Mouse (Mus musculus): ENCODE results near the gene Vapb. TPM values are rescaled to one million over a fixed set of nuclear protein-coding genes. Genes with fewer than 3 reads are reported as not detected.

Vapb gene
- total and polyA plus RNA-seq, 2 experiments from 2014 or later: 15.8 to 34.1 TPM

- Histone ChIP-seq H3K36me3 (ENCODE audit: insufficient read depth, low read length) (no peaks in the 10 kb centered on the region), H3K9me3 (ENCODE audit: low read length) (no peaks in the 10 kb centered on the region), H3K27ac (no peak overlapping the region), H3K9ac (replicated peaks; ENCODE audit: low read length) (no peak overlapping the region), H3K4me2 (ENCODE audit: low read depth, low read length) (no peak overlapping the region), H3K4me3 (ENCODE audit: low read length) (no peak overlapping the region), H3K4me1 (ENCODE audit: insufficient read depth, low read length) (no peaks in the 10 kb centered on the region), H3K27me3 (ENCODE audit: insufficient read depth, low read length) (no peaks in the 10 kb centered on the region)
- TF ChIP-seq CTCF (IDR thresholded peaks at IDR 0.05; ENCODE audit: low read depth): no peak
- WGBS: 83% methylated on average over 4 of the region's 4 CpGs
- ATAC-seq: no peak
- peak; percentile 31 for DNase-seq (ENCODE audit: low spot score)
Measured at GRCm38 (mm10) chr2:173826287-173826686, 89.0 kb downstream of the Vapb start.

- H3K27ac ChIP-seq: no peak overlapping the region
- H3K9ac ChIP-seq (replicated peaks; ENCODE audit: low read length): no peak overlapping the region
- H3K4me3 ChIP-seq (ENCODE audit: low read length): no peak overlapping the region
- H3K27me3 ChIP-seq (ENCODE audit: insufficient read depth, low read length): no peaks in the 10 kb centered on the region
- no peak for DNase-seq (ENCODE audit: low spot score)
- no peaks in the 10 kb centered on the region for H3K4me1 ChIP-seq (ENCODE audit: insufficient read depth, low read length)
- ATAC-seq: no peak
- H3K36me3 ChIP-seq (ENCODE audit: insufficient read depth, low read length): no peaks in the 10 kb centered on the region
- no peaks in the 10 kb centered on the region for H3K9me3 ChIP-seq (ENCODE audit: low read length)
- TF ChIP-seq CTCF (IDR thresholded peaks at IDR 0.05; ENCODE audit: low read depth): no peak
- 95% methylated on average over 9 of the region's 9 CpGs for WGBS
- H3K4me2 ChIP-seq (ENCODE audit: low read depth, low read length): no peak overlapping the region
Measured at GRCm38 (mm10) chr2:173827228-173827627, 89.9 kb downstream of the Vapb start.

GRCm38 (mm10) chr2:173828134-173828533 lies 90.8 kb downstream of the Vapb start:
- TF ChIP-seq CTCF (IDR thresholded peaks at IDR 0.05; ENCODE audit: low read depth): no peak
- Histone ChIP-seq H3K27me3 (ENCODE audit: insufficient read depth, low read length) (no peaks in the 10 kb centered on the region), H3K4me1 (ENCODE audit: insufficient read depth, low read length) (no peaks in the 10 kb centered on the region), H3K9me3 (ENCODE audit: low read length) (no peaks in the 10 kb centered on the region), H3K4me3 (ENCODE audit: low read length) (no peak overlapping the region), H3K9ac (replicated peaks; ENCODE audit: low read length) (no peak overlapping the region), H3K4me2 (ENCODE audit: low read depth, low read length) (no peak overlapping the region), H3K36me3 (ENCODE audit: insufficient read depth, low read length) (no peaks in the 10 kb centered on the region), H3K27ac (no peak overlapping the region)
- DNase-seq (ENCODE audit: low spot score): no peak
- no peak for ATAC-seq
- 72% methylated on average over 6 of the region's 6 CpGs for WGBS

- DNase-seq (ENCODE audit: low spot score) (no peak), ATAC-seq (no peak)
- WGBS: 66% methylated on average over 7 of the region's 7 CpGs
- Histone ChIP-seq H3K9me3 (ENCODE audit: low read length) (no peaks in the 10 kb centered on the region), H3K27ac (no peak overlapping the region), H3K4me3 (ENCODE audit: low read length) (no peak overlapping the region), H3K4me2 (ENCODE audit: low read depth, low read length) (no peak overlapping the region), H3K4me1 (ENCODE audit: insufficient read depth, low read length) (no peaks in the 10 kb centered on the region), H3K36me3 (ENCODE audit: insufficient read depth, low read length) (no peaks in the 10 kb centered on the region), H3K9ac (replicated peaks; ENCODE audit: low read length) (no peak overlapping the region), H3K27me3 (ENCODE audit: insufficient read depth, low read length) (no peaks in the 10 kb centered on the region)
- TF ChIP-seq CTCF (IDR thresholded peaks at IDR 0.05; ENCODE audit: low read depth): no peak
Measured at GRCm38 (mm10) chr2:173832828-173833492, 95.6 kb downstream of the Vapb start.

Small RNAs within 50 kb of the gene (microRNA-seq; reads per million reads assigned to microRNA genes)
- gene Mir6340: 0 to 0.36 reads per million in 2 experiments

Other genes starting within 250 kb of the Vapb start
- not detected in 2 replicates for gene 1700021F07Rik, start 214.9 kb upstream of the Vapb start, total RNA-seq (2014; rRNA removed)
- gene 1700021F07Rik, start 214.9 kb upstream of the Vapb start, polyA plus RNA-seq (2015; fragmentation: Nextera tagmentation; extraction: Ambion mirVana): not detected in 2 replicates
- gene Ankrd60, start 159.1 kb upstream of the Vapb start, total RNA-seq (2014; rRNA removed): not detected in 2 replicates
- gene Ankrd60, start 159.1 kb upstream of the Vapb start, polyA plus RNA-seq (2015; fragmentation: Nextera tagmentation; extraction: Ambion mirVana): not detected in 2 replicates
- 14.0 and 22.2 TPM in 2 replicates for gene Rab22a, start 77.8 kb upstream of the Vapb start, total RNA-seq (2014; rRNA removed)
- gene Rab22a, start 77.8 kb upstream of the Vapb start, polyA plus RNA-seq (2015; fragmentation: Nextera tagmentation; extraction: Ambion mirVana): 32.9 and 36.0 TPM in 2 replicates
- not detected in 2 replicates for gene 1700010B08Rik, start 18.1 kb upstream of the Vapb start, total RNA-seq (2014; rRNA removed)
- gene 1700010B08Rik, start 18.1 kb upstream of the Vapb start, polyA plus RNA-seq (2015; fragmentation: Nextera tagmentation; extraction: Ambion mirVana): not detected in 2 replicates